Mouse (Mus musculus): ENCODE measurements at regions not wholly inside any gene's neighbourhood (a gene's known extent, or its start where the extent isn't known, plus 50 kb on each side); places are given as distances from the start of the nearest gene placed in this dataset.
"Not testable (repeated sequence)": the region's sequence is repeated elsewhere in the genome, so short reads cannot be mapped to it uniquely, and the experiment has no call there.

GRCm38 (mm10) chr13:26457487-26458253, 312.3 kb downstream of the Hdgfl1 start:
- DNase-seq (ENCODE audit: low read depth, low spot score), result no peak

- DNase-seq (ENCODE audit: low read depth, low spot score), result no peak
Observed at GRCm38 (mm10) chr13:26426639-26427038, 343.3 kb downstream of the Hdgfl1 start.

GRCm38 (mm10) chr13:26424513-26424912, 345.5 kb downstream of the Hdgfl1 start:
- no peak for DNase-seq (ENCODE audit: low read depth, low spot score)

GRCm38 (mm10) chr13:26405757-26406156, 364.2 kb downstream of the Hdgfl1 start:
- no peak for DNase-seq (ENCODE audit: low read depth, low spot score)

GRCm38 (mm10) chr13:26404707-26405106, 365.3 kb downstream of the Hdgfl1 start:
- no peak for DNase-seq (ENCODE audit: low read depth, low spot score)

- no peak for DNase-seq (ENCODE audit: low read depth, low spot score)
Observed at GRCm38 (mm10) chr13:26387861-26388621, 381.9 kb downstream of the Hdgfl1 start.

- DNase-seq (ENCODE audit: low read depth, low spot score), result no peak
Observed at GRCm38 (mm10) chr13:26382631-26383030, 387.3 kb downstream of the Hdgfl1 start.

GRCm38 (mm10) chr13:26382154-26382553, 387.8 kb downstream of the Hdgfl1 start:
- DNase-seq (ENCODE audit: low read depth, low spot score), result no peak

GRCm38 (mm10) chr13:26375546-26375945, 394.4 kb downstream of the Hdgfl1 start:
- DNase-seq (ENCODE audit: low read depth, low spot score), result no peak

- DNase-seq (ENCODE audit: low read depth, low spot score), result not testable (repeated sequence)
Observed at GRCm38 (mm10) chr13:26365911-26366310, 404.1 kb downstream of the Hdgfl1 start.

- peak; percentile 52 for DNase-seq (ENCODE audit: low read depth, low spot score)
Observed at GRCm38 (mm10) chr13:26356341-26356740, 413.6 kb downstream of the Hdgfl1 start.

- DNase-seq (ENCODE audit: low read depth, low spot score), result no peak
Observed at GRCm38 (mm10) chr13:26354421-26354820, 415.5 kb downstream of the Hdgfl1 start.

GRCm38 (mm10) chr13:26350510-26350909, 419.5 kb downstream of the Hdgfl1 start:
- DNase-seq (ENCODE audit: low read depth, low spot score), result no peak

- no peak for DNase-seq (ENCODE audit: low read depth, low spot score)
Observed at GRCm38 (mm10) chr13:26338795-26339194, 431.2 kb downstream of the Hdgfl1 start.

- DNase-seq (ENCODE audit: low read depth, low spot score), result no peak
Observed at GRCm38 (mm10) chr13:26325066-26325465, 444.9 kb downstream of the Hdgfl1 start.

- DNase-seq (ENCODE audit: low read depth, low spot score), result no peak
Observed at GRCm38 (mm10) chr13:26324633-26325032, 445.3 kb downstream of the Hdgfl1 start.

GRCm38 (mm10) chr13:26318557-26318956, 451.4 kb downstream of the Hdgfl1 start:
- DNase-seq (ENCODE audit: low read depth, low spot score), result no peak

GRCm38 (mm10) chr13:26312246-26313010, 457.5 kb downstream of the Hdgfl1 start:
- no peak for DNase-seq (ENCODE audit: low read depth, low spot score)

GRCm38 (mm10) chr13:26284073-26284444, 485.9 kb downstream of the Hdgfl1 start:
- DNase-seq (ENCODE audit: low read depth, low spot score), result peak; percentile 17

GRCm38 (mm10) chr13:26283397-26284072, 486.4 kb downstream of the Hdgfl1 start:
- peak; percentile 19 for DNase-seq (ENCODE audit: low read depth, low spot score)

- DNase-seq (ENCODE audit: low read depth, low spot score), result no peak
Observed at GRCm38 (mm10) chr13:26282291-26282690, 487.7 kb downstream of the Hdgfl1 start.

GRCm38 (mm10) chr13:26272850-26273249, 497.1 kb downstream of the Hdgfl1 start:
- DNase-seq (ENCODE audit: low read depth, low spot score), result no peak

Data from forelimb bud, embryonic 11.5 days (tissue).